Mouse (Mus musculus): ENCODE data around the gene Mfsd2b. TPM values are rescaled to one million over a fixed set of nuclear protein-coding genes. Genes with fewer than 3 reads are reported as not detected.

Gene Mfsd2b
- polyA plus RNA-seq, 1 experiment from 2014 or later, result 3.3 TPM

DNA sequence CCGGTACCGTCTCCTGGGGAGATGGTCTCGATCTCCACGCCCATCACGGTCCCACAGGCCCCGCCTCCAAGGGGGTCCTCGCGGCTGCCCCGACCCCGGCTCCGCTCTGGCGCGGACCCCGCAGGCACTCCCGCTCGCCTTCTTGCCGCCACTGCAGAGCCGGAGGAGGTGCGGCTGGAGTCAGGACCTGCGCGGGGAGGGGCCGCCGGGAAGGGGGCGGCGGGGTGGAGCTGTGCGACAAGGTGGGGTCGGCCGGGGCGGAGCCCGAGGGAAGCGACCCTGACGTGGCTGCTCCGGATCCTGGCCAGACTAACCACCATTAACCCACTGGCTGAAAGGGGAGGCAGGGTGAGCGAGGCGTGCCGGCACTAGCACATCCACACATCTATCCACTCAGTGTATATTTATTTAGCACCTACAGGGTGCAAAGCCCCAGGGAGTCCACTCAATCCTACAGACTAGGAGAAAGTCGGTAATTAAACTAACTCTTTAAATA lies 32.7 kb downstream of the Mfsd2b start, which contains the start of gene Fkbp1b:
TSS of gene Fkbp1b (minus strand) at position 200 of the 496 bp plus-strand sequence.
- H3K4me1 ChIP-seq (ENCODE audit: control insufficient read depth, insufficient read depth, low read length), result peaks cover 8% of the 10 kb centered on the region
- no peaks in the 10 kb centered on the region for H3K9me3 ChIP-seq (replicated peaks; ENCODE audit: control insufficient read depth, low read length)
- peak; percentile 71 for ATAC-seq (ENCODE audit: insufficient read depth, low FRiP score)
- H3K27me3 ChIP-seq (ENCODE audit: control insufficient read depth, insufficient read depth, low read length), result no peaks in the 10 kb centered on the region
- H3K36me3 ChIP-seq (ENCODE audit: control insufficient read depth, insufficient read depth, low read length), result no peaks in the 10 kb centered on the region
- peak within 1 kb of the TSS; percentile 83 for H3K9ac ChIP-seq (ENCODE audit: low read length)
- 0% methylated on average over 37 of the region's 37 CpGs for WGBS
- no peak within 1 kb of the TSS for H3K27ac ChIP-seq (ENCODE audit: low read length)
- H3K4me3 ChIP-seq (replicated peaks; ENCODE audit: low read length), result peak within 1 kb of the TSS; percentile 67
- peak within 1 kb of the TSS; percentile 94 for H3K4me2 ChIP-seq (ENCODE audit: low read depth, low read length)

- no peaks in the 10 kb centered on the region for H3K36me3 ChIP-seq (ENCODE audit: control insufficient read depth, insufficient read depth, low read length)
- WGBS, result 1% methylated on average over 11 of the region's 11 CpGs
- H3K4me3 ChIP-seq (replicated peaks; ENCODE audit: low read length), result peak overlapping the region; percentile 67
- no peak overlapping the region for H3K27ac ChIP-seq (ENCODE audit: low read length)
- H3K9me3 ChIP-seq (replicated peaks; ENCODE audit: control insufficient read depth, low read length), result no peaks in the 10 kb centered on the region
- H3K4me1 ChIP-seq (ENCODE audit: control insufficient read depth, insufficient read depth, low read length), result peaks cover 8% of the 10 kb centered on the region
- H3K9ac ChIP-seq (ENCODE audit: low read length), result peak overlapping the region; percentile 83
- H3K4me2 ChIP-seq (ENCODE audit: low read depth, low read length), result peak overlapping the region; percentile 94
- H3K27me3 ChIP-seq (ENCODE audit: control insufficient read depth, insufficient read depth, low read length), result no peaks in the 10 kb centered on the region
- ATAC-seq (ENCODE audit: insufficient read depth, low FRiP score), result no peak
These were observed 33.4 kb downstream of the Mfsd2b start for GRCm38 (mm10) chr12:4840741-4841140.

- Histone ChIP-seq H3K4me3 (replicated peaks; ENCODE audit: low read length) (no peak overlapping the region), H3K9me3 (replicated peaks; ENCODE audit: control insufficient read depth, low read length) (no peaks in the 10 kb centered on the region), H3K4me1 (ENCODE audit: control insufficient read depth, insufficient read depth, low read length) (peaks cover 8% of the 10 kb centered on the region), H3K27me3 (ENCODE audit: control insufficient read depth, insufficient read depth, low read length) (no peaks in the 10 kb centered on the region), H3K4me2 (ENCODE audit: low read depth, low read length) (peak overlapping the region; percentile 94; the same call in 1 of the 2 replicates), H3K36me3 (ENCODE audit: control insufficient read depth, insufficient read depth, low read length) (no peaks in the 10 kb centered on the region), H3K9ac (ENCODE audit: low read length) (no peak overlapping the region), H3K27ac (ENCODE audit: low read length) (no peak overlapping the region)
- WGBS, result 51% methylated on average over 6 of the region's 6 CpGs
- ATAC-seq (ENCODE audit: insufficient read depth, low FRiP score), result no peak
These were observed 34.1 kb downstream of the Mfsd2b start for GRCm38 (mm10) chr12:4840010-4840409.

- no peak overlapping the region for H3K4me3 ChIP-seq (replicated peaks; ENCODE audit: low read length)
- no peaks in the 10 kb centered on the region for H3K9me3 ChIP-seq (replicated peaks; ENCODE audit: control insufficient read depth, low read length)
- H3K36me3 ChIP-seq (ENCODE audit: control insufficient read depth, insufficient read depth, low read length), result 0 out of 2 replicates have a peak, but pooled peaks cover 4% of the 10 kb centered on the region
- no peaks in the 10 kb centered on the region for H3K27me3 ChIP-seq (ENCODE audit: control insufficient read depth, insufficient read depth, low read length)
- no peak for ATAC-seq (ENCODE audit: insufficient read depth, low FRiP score)
- 27% methylated on average over 4 of the region's 4 CpGs for WGBS
- no peak overlapping the region for H3K27ac ChIP-seq (ENCODE audit: low read length)
- H3K4me1 ChIP-seq (ENCODE audit: control insufficient read depth, insufficient read depth, low read length), result no peaks in the 10 kb centered on the region
- H3K4me2 ChIP-seq (ENCODE audit: low read depth, low read length), result no peak overlapping the region
- no peak overlapping the region for H3K9ac ChIP-seq (ENCODE audit: low read length)
These were observed 37.2 kb downstream of the Mfsd2b start for GRCm38 (mm10) chr12:4836959-4837358.

- no peaks in the 10 kb centered on the region for H3K9me3 ChIP-seq (replicated peaks; ENCODE audit: control insufficient read depth, low read length)
- no peaks in the 10 kb centered on the region for H3K27me3 ChIP-seq (ENCODE audit: control insufficient read depth, insufficient read depth, low read length)
- no peak for ATAC-seq (ENCODE audit: insufficient read depth, low FRiP score)
- H3K4me3 ChIP-seq (replicated peaks; ENCODE audit: low read length), result no peak overlapping the region
- 69% methylated on average over 3 of the region's 3 CpGs for whole genome bisulfite sequencing
- H3K4me2 ChIP-seq (ENCODE audit: low read depth, low read length), result no peak overlapping the region
- no peaks in the 10 kb centered on the region for H3K4me1 ChIP-seq (ENCODE audit: control insufficient read depth, insufficient read depth, low read length)
- H3K36me3 ChIP-seq (ENCODE audit: control insufficient read depth, insufficient read depth, low read length), result peaks cover 11% of the 10 kb centered on the region; the same call in 1 of the 2 replicates
- H3K27ac ChIP-seq (ENCODE audit: low read length), result no peak overlapping the region
- H3K9ac ChIP-seq (ENCODE audit: low read length), result no peak overlapping the region
These were observed 46.9 kb downstream of the Mfsd2b start for GRCm38 (mm10) chr12:4827256-4827655.

DNA sequence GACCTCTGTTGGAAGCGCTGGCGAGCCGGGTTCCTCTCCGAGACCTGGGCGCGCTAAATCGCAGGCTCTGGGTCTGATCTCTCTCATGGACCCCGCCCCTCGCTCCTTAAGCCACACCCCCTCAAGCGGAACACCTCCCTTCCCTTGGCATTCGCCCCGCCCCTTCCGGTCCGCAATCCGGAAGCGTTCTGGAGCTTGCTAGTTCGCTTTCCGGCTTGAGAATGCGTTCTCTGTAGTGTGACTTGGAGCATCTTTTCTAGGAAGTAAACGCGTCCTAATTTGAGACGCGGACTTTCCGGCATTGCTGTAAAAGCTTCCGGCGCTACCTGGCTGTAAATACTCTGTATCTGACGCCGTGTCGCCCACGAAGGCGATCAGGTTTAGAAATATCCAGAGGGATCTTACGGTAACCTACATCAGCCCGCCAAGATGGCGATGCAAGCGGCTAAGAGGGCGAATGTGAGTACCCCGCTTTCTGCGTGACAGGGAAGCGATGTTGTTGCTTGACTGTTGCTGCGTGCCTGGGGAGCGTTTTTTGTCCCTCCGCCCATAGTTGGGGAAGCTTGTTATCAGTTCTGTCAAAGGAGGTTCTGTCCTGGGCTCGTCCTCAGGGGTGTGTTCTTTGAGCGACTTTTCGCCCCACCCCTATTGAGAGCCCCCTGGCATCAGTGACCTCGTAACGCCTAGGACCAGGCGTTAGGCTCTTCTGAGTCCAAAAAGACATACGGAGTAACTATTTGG lies 56.6 kb downstream of the Mfsd2b start, which contains the start of gene Sf3b6:
TSS of gene Sf3b6 (plus strand) at position 184 of the 741 bp plus-strand sequence.
- under 1% methylated on average over 49 of the region's 49 CpGs for WGBS
- Histone ChIP-seq H3K27me3 (ENCODE audit: control insufficient read depth, insufficient read depth, low read length) (no peaks in the 10 kb centered on the region), H3K4me2 (ENCODE audit: low read depth, low read length) (peak within 1 kb of the TSS; percentile 83), H3K36me3 (ENCODE audit: control insufficient read depth, insufficient read depth, low read length) (no peaks in the 10 kb centered on the region), H3K4me1 (ENCODE audit: control insufficient read depth, insufficient read depth, low read length) (peaks cover 10% of the 10 kb centered on the region), H3K4me3 (replicated peaks; ENCODE audit: low read length) (peak within 1 kb of the TSS; percentile 60), H3K9ac (ENCODE audit: low read length) (peak within 1 kb of the TSS; percentile 84), H3K27ac (ENCODE audit: low read length) (peak within 1 kb of the TSS; percentile 95), H3K9me3 (replicated peaks; ENCODE audit: control insufficient read depth, low read length) (no peaks in the 10 kb centered on the region)
- ATAC-seq (ENCODE audit: insufficient read depth, low FRiP score), result peak; percentile 98

GRCm38 (mm10) chr12:4816680-4817360 lies 57.3 kb downstream of the Mfsd2b start:
- 7% methylated on average over 24 of the region's 24 CpGs for WGBS
- no peaks in the 10 kb centered on the region for H3K9me3 ChIP-seq (replicated peaks; ENCODE audit: control insufficient read depth, low read length)
- peak; percentile 78 for ATAC-seq (ENCODE audit: insufficient read depth, low FRiP score)
- peak overlapping the region; percentile 84 for H3K9ac ChIP-seq (ENCODE audit: low read length)
- peaks cover 10% of the 10 kb centered on the region for H3K4me1 ChIP-seq (ENCODE audit: control insufficient read depth, insufficient read depth, low read length)
- H3K27ac ChIP-seq (ENCODE audit: low read length), result peak overlapping the region; percentile 95
- peak overlapping the region; percentile 60 for H3K4me3 ChIP-seq (replicated peaks; ENCODE audit: low read length)
- H3K36me3 ChIP-seq (ENCODE audit: control insufficient read depth, insufficient read depth, low read length), result no peaks in the 10 kb centered on the region
- H3K4me2 ChIP-seq (ENCODE audit: low read depth, low read length), result peak overlapping the region; percentile 82
- H3K27me3 ChIP-seq (ENCODE audit: control insufficient read depth, insufficient read depth, low read length), result no peaks in the 10 kb centered on the region

DNA sequence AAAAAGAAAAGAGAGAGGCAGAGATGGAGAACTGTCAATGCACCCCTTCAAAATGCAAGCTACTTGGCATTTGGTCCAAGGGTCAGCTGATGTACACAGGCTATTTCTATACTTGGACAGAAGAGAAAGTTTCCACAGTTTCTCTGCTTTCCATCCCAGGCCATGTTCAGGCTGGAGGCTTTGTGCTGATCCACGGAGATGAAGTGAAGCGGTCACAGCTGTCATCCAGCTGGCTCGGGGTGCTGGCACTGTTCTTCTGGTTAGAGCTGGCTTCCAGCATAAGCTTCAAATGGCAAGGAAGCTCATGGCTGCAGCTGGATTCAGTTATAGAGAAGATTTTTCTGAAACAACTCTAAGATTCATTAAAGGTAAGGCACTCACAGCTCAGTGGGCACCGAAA lies 60.5 kb downstream of the Mfsd2b start:
- Histone ChIP-seq H3K4me1 (ENCODE audit: control insufficient read depth, insufficient read depth, low read length) (peaks cover 6% of the 10 kb centered on the region), H3K9me3 (replicated peaks; ENCODE audit: control insufficient read depth, low read length) (peaks cover 4% of the 10 kb centered on the region; the same call in 1 of the 2 replicates), H3K9ac (ENCODE audit: low read length) (no peak overlapping the region), H3K27me3 (ENCODE audit: control insufficient read depth, insufficient read depth, low read length) (no peaks in the 10 kb centered on the region), H3K36me3 (ENCODE audit: control insufficient read depth, insufficient read depth, low read length) (no peaks in the 10 kb centered on the region), H3K4me2 (ENCODE audit: low read depth, low read length) (no peak overlapping the region), H3K4me3 (replicated peaks; ENCODE audit: low read length) (no peak overlapping the region), H3K27ac (ENCODE audit: low read length) (no peak overlapping the region)
- ATAC-seq (ENCODE audit: insufficient read depth, low FRiP score), result no peak
- 71% methylated on average over 4 of the region's 4 CpGs for WGBS

All from stomach, embryonic 16.5 days (tissue).